Mouse (Mus musculus) lung, embryonic 15.5 days (tissue): ENCODE measurements around the gene Tmsb15l. TPM values are rescaled to one million over a fixed set of nuclear protein-coding genes. Genes with fewer than 3 reads are reported as not detected.
"Not testable (repeated sequence)": the region's sequence is repeated elsewhere in the genome, so short reads cannot be mapped to it uniquely, and the experiment has no call there.

Source experiments
- ATAC-seq: fragments of 200-750 bp; cut with Nextera tagmentation; 2 replicates; pipeline ENCODE4 v1.8.0; 2017; ENCODE audit warnings: moderate number of reproducible peaks, borderline replicate concordance; ENCODE audit not compliant: low FRiP score, low TSS enrichment; ENCODE audit errors: extremely low read depth
- H3K27ac ChIP-seq: fragments of 300-500 bp; sonication (generic); 2 replicates; pipeline ENCODE4 v1.5.1; 2015; ENCODE audit warnings: moderate library complexity, mild to moderate bottlenecking, inconsistent platforms
- H3K27me3 ChIP-seq: fragments of 300-500 bp; sonication (generic); 2 replicates; pipeline ENCODE4 v1.6.1; 2015; ENCODE audit warnings: inconsistent platforms
- H3K36me3 ChIP-seq: fragments of 300-500 bp; sonication (generic); 2 replicates; pipeline ENCODE4 v1.6.1; 2015; ENCODE audit warnings: inconsistent platforms
- H3K4me1 ChIP-seq: fragments of 300-500 bp; sonication (generic); 2 replicates; pipeline ENCODE4 v1.6.1; 2015; ENCODE audit warnings: inconsistent platforms
- H3K4me2 ChIP-seq: fragments of 300-500 bp; sonication (generic); 2 replicates; pipeline ENCODE4 v1.6.1; 2015; ENCODE audit warnings: inconsistent platforms, mild to moderate bottlenecking, moderate library complexity
- H3K4me3 ChIP-seq: fragments of 300-500 bp; sonication (generic); 2 replicates; pipeline ENCODE4 v1.5.1; 2015; ENCODE audit warnings: mild to moderate bottlenecking, inconsistent platforms
- H3K9ac ChIP-seq: fragments of 300-500 bp; sonication (generic); 2 replicates; pipeline ENCODE4 v1.6.1; 2015; ENCODE audit warnings: inconsistent platforms
- H3K9me3 ChIP-seq: fragments of 300-500 bp; sonication (generic); 2 replicates; pipeline ENCODE4 v1.6.1; 2016; ENCODE audit warnings: inconsistent platforms
- WGBS: fragments of 180-500 bp; shearing (Covaris S2); methylation state at CpG from one replicate; pipeline ENCODE4 v1.1.7; 2015; 5-methylcytosine and 5-hydroxymethylcytosine counted together
- polyA plus RNA-seq: library from polyadenylated mRNA; unstranded; fragments of >200 nt; fragmentation: Nextera tagmentation; extraction: Ambion mirVana; gene quantifications from 2 replicates; pipeline ENCODE4 v1.2.1, GENCODE M21; 2015

Gene Tmsb15l
- polyA plus RNA-seq, 1 experiment from 2014 or later, result 2.9 TPM

- H3K9ac ChIP-seq, H3K27ac ChIP-seq, ATAC-seq, H3K27me3 ChIP-seq, H3K36me3 ChIP-seq, H3K4me1 ChIP-seq, H3K9me3 ChIP-seq: not testable (repeated sequence)
- 81% methylated on average over 6 of the region's 6 CpGs for WGBS
- peak within 1 kb of the TSS; percentile 54 for H3K4me2 ChIP-seq
- H3K4me3 ChIP-seq, result peak within 1 kb of the TSS; percentile 41
Measured at GRCm38 (mm10) chrX:136975397-136975796, 1.3 kb downstream of the Tmsb15l start, which contains the start of gene Tmsb15b2. Gene Tmsb15b2, minus strand, starts transcription at chrX:136975497.

GRCm38 (mm10) chrX:136959688-136960087 lies 17.0 kb downstream of the Tmsb15l start:
- no peak overlapping the region for H3K4me3 ChIP-seq
- no peak overlapping the region for H3K4me2 ChIP-seq
- no peaks in the 10 kb centered on the region for H3K36me3 ChIP-seq
- no peaks in the 10 kb centered on the region for H3K4me1 ChIP-seq
- no peak overlapping the region for H3K27ac ChIP-seq
- H3K9ac ChIP-seq, result no peak overlapping the region
- ATAC-seq, result no peak
- no peaks in the 10 kb centered on the region for H3K27me3 ChIP-seq
- no peaks in the 10 kb centered on the region for H3K9me3 ChIP-seq
- 21% methylated on average over 2 of the region's 2 CpGs for WGBS

GRCm38 (mm10) chrX:136958300-136958699 lies 18.4 kb downstream of the Tmsb15l start:
- not testable (repeated sequence) for H3K9me3 ChIP-seq

GRCm38 (mm10) chrX:136957583-136958279 lies 18.9 kb downstream of the Tmsb15l start:
- not testable (repeated sequence) for H3K4me1 ChIP-seq, H3K27me3 ChIP-seq, H3K27ac ChIP-seq, H3K36me3 ChIP-seq, H3K9ac ChIP-seq, H3K9me3 ChIP-seq
- ATAC-seq, result peak; percentile 92
- Histone ChIP-seq H3K4me2 (peak overlapping the region; percentile 49), H3K4me3 (peak overlapping the region; percentile 31)
- 18% methylated on average over 13 of the region's 13 CpGs for WGBS

More at GRCm38 (mm10) chrX:136958300-136958699, 18.4 kb downstream of the Tmsb15l start:
- whole genome bisulfite sequencing, result 51% methylated on average over 5 of the region's 5 CpGs
- H3K27me3 ChIP-seq, H3K4me1 ChIP-seq, H3K36me3 ChIP-seq, H3K27ac ChIP-seq, H3K9ac ChIP-seq: not testable (repeated sequence)
- Histone ChIP-seq H3K4me3 (peak overlapping the region; percentile 31), H3K4me2 (peak overlapping the region; percentile 49)
- ATAC-seq, result peak; percentile 19; the same call in 1 of the 2 replicates

GRCm38 (mm10) chrX:136937985-136938384 lies 38.7 kb downstream of the Tmsb15l start:
- ATAC-seq, result no peak
- Histone ChIP-seq H3K4me1 (no peaks in the 10 kb centered on the region), H3K9ac (no peak overlapping the region), H3K4me3 (no peak overlapping the region), H3K4me2 (no peak overlapping the region), H3K9me3 (no peaks in the 10 kb centered on the region), H3K27ac (no peak overlapping the region), H3K27me3 (no peaks in the 10 kb centered on the region), H3K36me3 (no peaks in the 10 kb centered on the region)
- 8% methylated on average over 3 of the region's 3 CpGs for WGBS

GRCm38 (mm10) chrX:136927031-136927430 lies 49.6 kb downstream of the Tmsb15l start, which contains the start of gene H2bfm:
Gene H2bfm, plus strand, starts transcription at chrX:136927325.
- Histone ChIP-seq H3K4me2 (no peak within 1 kb of the TSS), H3K4me3 (no peak within 1 kb of the TSS), H3K9me3 (no peaks in the 10 kb centered on the region; the same call in 1 of the 2 replicates), H3K27ac (no peak within 1 kb of the TSS), H3K27me3 (no peaks in the 10 kb centered on the region), H3K9ac (no peak within 1 kb of the TSS), H3K4me1 (no peaks in the 10 kb centered on the region), H3K36me3 (no peaks in the 10 kb centered on the region)
- no peak for ATAC-seq
- WGBS, result 89% methylated on average over 14 of the region's 14 CpGs

GRCm38 (mm10) chrX:136925863-136926262 lies 50.8 kb downstream of the Tmsb15l start:
- Histone ChIP-seq H3K4me3 (no peak overlapping the region), H3K36me3 (no peaks in the 10 kb centered on the region), H3K4me2 (no peak overlapping the region), H3K9ac (no peak overlapping the region), H3K27me3 (no peaks in the 10 kb centered on the region), H3K4me1 (no peaks in the 10 kb centered on the region), H3K27ac (no peak overlapping the region), H3K9me3 (no peaks in the 10 kb centered on the region; the same call in 1 of the 2 replicates)
- no peak for ATAC-seq

Other genes starting within 250 kb of the Tmsb15l start
- gene Morf4l2, start 233.2 kb downstream of the Tmsb15l start, polyA plus RNA-seq, result 549 and 553 TPM in 2 replicates
- gene Glra4, start 196.7 kb downstream of the Tmsb15l start, polyA plus RNA-seq, result 0.10 TPM in 1 of 2 replicates, not detected in the other
- gene Plp1, start 154.2 kb downstream of the Tmsb15l start, polyA plus RNA-seq, result 2.4 and 3.6 TPM in 2 replicates
- 0.08 and 0.14 TPM in 2 replicates for gene Rab9b, start 108.1 kb downstream of the Tmsb15l start, polyA plus RNA-seq
- not detected in 2 replicates for gene H2bfm, start 49.5 kb downstream of the Tmsb15l start, polyA plus RNA-seq
- gene Tmsb15b2, start 1.4 kb downstream of the Tmsb15l start, polyA plus RNA-seq, result 30.5 and 33.3 TPM in 2 replicates
- gene Tmsb15b1, start within 50 bp of the Tmsb15l start, polyA plus RNA-seq, result 19.0 and 22.2 TPM in 2 replicates
- gene Zcchc18, start 16.3 kb upstream of the Tmsb15l start, polyA plus RNA-seq, result 11.0 and 11.4 TPM in 2 replicates
- gene Slc25a53, start 61.4 kb upstream of the Tmsb15l start, polyA plus RNA-seq, result 12.1 and 14.6 TPM in 2 replicates
- 10.9 and 11.2 TPM in 2 replicates for gene Fam199x, start 72.7 kb upstream of the Tmsb15l start, polyA plus RNA-seq
- gene Esx1, start 145.2 kb upstream of the Tmsb15l start, polyA plus RNA-seq, result not detected in 2 replicates